Mouse (Mus musculus): Measurements from ENCODE around the gene Gm10471. TPM values are rescaled to one million over a fixed set of nuclear protein-coding genes. Genes with fewer than 3 reads are reported as not detected.
"Not testable (repeated sequence)": the region's sequence is repeated elsewhere in the genome, so short reads cannot be mapped to it uniquely, and the experiment has no call there.

Gene Gm10471
- total RNA-seq (2021): not detected
- long read RNA-seq, experiment 1: 0 reads
- long read RNA-seq, experiment 2: 0 reads

DNA sequence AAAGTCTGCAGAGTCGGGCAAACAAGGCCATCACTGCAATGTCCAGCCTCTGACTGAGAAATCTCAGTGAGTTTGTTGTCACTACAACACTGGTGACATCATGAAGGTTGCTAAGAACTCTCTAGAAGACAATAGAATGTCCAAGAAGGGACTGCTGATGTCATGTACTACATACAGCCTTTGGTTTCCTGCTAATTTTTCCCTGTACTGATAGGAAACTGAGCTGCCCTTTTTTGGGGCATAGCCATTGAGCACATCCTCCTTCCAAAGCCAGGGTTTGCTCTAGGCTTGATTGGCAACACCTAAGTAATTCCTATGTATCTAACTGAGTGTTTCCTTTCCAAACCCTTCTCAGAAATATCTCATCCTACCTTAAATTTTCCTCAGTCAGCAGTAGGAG is at the start of gene Gm10471:
Gm10471 (minus strand) TSS at position 101 of the 400 bp plus-strand sequence.
- DNase-seq (ENCODE audit: low spot score in 2 of 2): not testable (repeated sequence)

DNA sequence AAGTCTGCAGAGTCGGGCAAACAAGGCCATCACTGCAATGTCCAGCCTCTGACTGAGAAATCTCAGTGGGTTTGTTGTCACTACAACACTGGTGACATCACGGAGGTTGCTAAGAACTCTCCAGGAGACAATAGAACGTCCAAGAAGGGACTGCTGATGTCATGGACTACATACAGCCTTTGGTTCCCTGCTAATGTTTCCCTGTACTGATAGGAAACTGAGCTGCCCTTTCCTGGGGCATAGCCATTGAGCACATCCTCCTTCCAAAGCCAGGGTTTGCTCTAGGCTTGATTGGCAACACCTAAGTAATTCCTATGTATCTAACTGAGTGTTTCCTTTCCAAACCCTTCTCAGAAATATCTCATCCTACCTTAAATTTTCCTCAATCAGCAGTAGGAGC is 32.2 kb upstream of the Gm10471 start, which contains the start of gene Gm10220:
Gm10220 (minus strand) TSS at position 101 of the 400 bp plus-strand sequence.
- not testable (repeated sequence) for DNase-seq (ENCODE audit: low spot score in 2 of 2)

GRCm38 (mm10) chr5:26105262-26105661 is 16.2 kb upstream of the Gm10471 start, which contains the start of gene 5031410I06Rik:
TSS of gene 5031410I06Rik (minus strand) at chr5:26105362.
- DNase-seq (ENCODE audit: low spot score in 2 of 2): not testable (repeated sequence)

DNA sequence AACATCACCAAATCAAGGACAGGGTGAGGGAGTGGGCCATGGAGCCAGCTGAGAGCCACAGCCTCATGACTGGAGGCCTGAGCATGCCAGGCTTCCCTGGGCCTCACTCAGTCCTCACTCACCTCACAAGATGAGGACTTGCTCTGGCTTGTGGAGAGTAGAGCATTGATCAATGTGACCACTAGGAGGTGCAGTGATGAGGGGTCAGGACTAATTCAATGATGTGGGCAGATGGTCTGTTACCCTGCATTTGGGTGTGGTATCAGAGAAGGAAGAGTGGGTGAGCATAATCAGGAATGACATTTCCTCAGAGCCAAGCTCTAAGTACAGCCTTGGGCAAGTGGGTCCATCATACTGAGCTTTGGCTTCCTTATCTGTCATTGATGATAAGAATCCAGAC is 10.1 kb downstream of the Gm10471 start:
- DNase-seq (ENCODE audit: low spot score in 2 of 2): not testable (repeated sequence)

DNA sequence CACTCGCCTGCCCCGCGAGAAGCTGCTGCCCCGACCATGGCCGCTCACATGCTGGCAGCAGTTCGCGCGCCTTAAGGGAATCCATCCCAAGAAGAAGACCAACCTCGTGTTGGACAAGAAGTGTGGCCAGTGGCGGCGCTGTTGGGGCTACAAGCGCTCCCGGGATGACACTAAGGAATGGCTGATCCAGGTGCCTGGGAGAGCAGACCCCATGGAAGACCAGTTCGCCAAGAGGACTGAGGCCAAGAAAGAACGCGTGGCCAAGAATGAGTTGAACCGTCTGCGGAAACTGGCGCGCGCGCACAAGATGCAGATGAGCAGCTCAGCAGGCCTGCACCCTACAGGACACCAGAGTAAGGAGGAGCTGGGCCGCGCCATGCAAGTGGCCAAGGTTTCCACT is 18.4 kb downstream of the Gm10471 start:
- no peak for DNase-seq (ENCODE audit: low spot score in 2 of 2)

- DNase-seq (ENCODE audit: low spot score in 2 of 2): not testable (repeated sequence)
Measured at GRCm38 (mm10) chr5:26058481-26058880, 30.6 kb downstream of the Gm10471 start, which contains the start of gene Gm7347. TSS of gene Gm7347 (minus strand) at chr5:26058581.

DNA sequence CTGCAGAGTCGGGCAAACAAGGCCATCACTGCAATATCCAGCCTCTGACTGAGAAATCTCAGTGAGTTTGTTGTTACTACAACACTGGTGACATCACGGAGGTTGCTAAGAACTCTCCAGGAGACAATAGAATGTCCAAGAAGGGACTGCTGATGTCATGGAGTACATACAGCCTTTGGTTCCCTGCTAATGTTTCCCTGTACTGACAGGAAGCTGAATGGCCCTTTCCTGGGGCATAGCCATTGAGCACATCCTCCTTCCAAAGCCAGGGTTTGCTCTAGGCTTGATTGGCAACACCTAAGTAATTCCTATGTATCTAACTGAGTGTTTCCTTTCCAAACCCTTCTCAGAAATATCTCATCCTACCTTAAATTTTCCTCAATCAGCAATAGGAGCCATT is 49.6 kb downstream of the Gm10471 start, which contains the start of gene Speer4a:
Speer4a (minus strand) TSS at position 101 of the 400 bp plus-strand sequence.
- DNase-seq (ENCODE audit: low spot score in 2 of 2): not testable (repeated sequence)

Other genes with a start within 250 kb of the Gm10471 start
- not detected for gene Gm21663, start 146.9 kb downstream of the Gm10471 start, total RNA-seq (2021)
- gene Gm21671, start 134.9 kb downstream of the Gm10471 start, total RNA-seq (2021): not detected
- gene Gm21680, start 116.6 kb downstream of the Gm10471 start, total RNA-seq (2021): not detected
- not detected for gene Gm21698, start 100.6 kb downstream of the Gm10471 start, total RNA-seq (2021)
- gene Gm1979, start 84.5 kb downstream of the Gm10471 start, total RNA-seq (2021): not detected
- gene Gm5862, start 66.4 kb downstream of the Gm10471 start, total RNA-seq (2021): not detected
- under 1 TPM in 1 of 2 experiments, not detected in 1; 0.17 TPM for gene Speer4a, start 49.7 kb downstream of the Gm10471 start, total RNA-seq (2021)
- gene Gm7347, start 30.7 kb downstream of the Gm10471 start, total RNA-seq (2021): not detected
- not detected for gene 5031410I06Rik, start 16.1 kb upstream of the Gm10471 start, total RNA-seq (2021)
- not detected for gene Gm10220, start 32.1 kb upstream of the Gm10471 start, total RNA-seq (2021)
- not detected for gene Gm7361, start 168.4 kb upstream of the Gm10471 start, total RNA-seq (2021)

All from adrenal gland, adult 18-20 months (tissue).